Mouse (Mus musculus) neural tube, embryonic 10.5 days (tissue): ENCODE results near the gene Mcm3.

ENCODE experiments used
- DNase-seq: peaks from one replicate; pipeline ENCODE4 v3.0.0-alpha.2; 2017; ENCODE audit warnings: low spot score; ENCODE audit errors: extremely low spot score

The Mcm3 gene

DNA sequence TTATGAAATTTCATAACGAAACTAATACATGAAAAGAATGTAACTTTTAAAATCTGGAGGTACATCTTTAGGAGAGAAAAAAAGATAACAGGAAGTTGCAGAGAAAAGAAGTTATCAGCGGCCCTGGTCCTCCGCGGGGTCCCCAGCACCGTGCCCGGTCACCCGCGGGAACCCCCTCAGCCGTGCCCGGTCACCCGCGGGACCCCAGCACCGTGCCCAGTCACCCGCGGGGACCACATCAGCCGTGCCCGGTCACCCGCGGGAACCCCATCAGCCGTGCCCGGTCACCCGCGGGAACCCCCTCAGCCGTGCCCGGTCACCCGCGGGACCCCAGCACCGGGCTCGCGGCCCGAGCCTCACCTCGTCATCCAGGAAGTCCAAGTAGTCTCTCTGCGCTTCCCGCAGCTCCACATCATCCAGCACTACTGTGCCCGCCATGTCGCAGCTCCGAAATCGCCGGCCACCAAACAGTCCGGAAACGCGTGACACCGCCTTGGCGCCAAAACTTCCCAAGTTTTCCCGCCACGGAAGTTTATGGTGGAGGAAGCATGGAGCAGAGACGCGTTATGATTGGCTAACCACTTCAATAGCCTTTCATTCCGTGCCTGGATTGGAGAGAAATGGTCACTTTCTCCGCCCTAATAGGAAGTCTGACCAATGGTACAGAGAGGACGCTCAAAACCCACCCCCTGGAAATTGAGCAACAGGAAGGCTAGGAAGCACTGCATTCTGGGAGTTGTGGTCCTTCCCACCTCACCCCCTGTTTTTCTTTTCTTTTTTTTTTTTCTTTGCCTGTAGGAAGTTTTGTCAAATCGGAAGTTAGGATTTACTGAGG, at the start of gene Mcm3:
Gene Mcm3, minus strand, starts transcription at position 542 of the 835 bp plus-strand sequence.
- peak; percentile 93 for DNase-seq

- peak; percentile 17 for DNase-seq
Measured at GRCm38 (mm10) chr1:20868036-20868435, 47.9 kb upstream of the Mcm3 start.

GRCm38 (mm10) chr1:20867241-20867902, 47.3 kb upstream of the Mcm3 start:
- peak; percentile 34 for DNase-seq

DNA sequence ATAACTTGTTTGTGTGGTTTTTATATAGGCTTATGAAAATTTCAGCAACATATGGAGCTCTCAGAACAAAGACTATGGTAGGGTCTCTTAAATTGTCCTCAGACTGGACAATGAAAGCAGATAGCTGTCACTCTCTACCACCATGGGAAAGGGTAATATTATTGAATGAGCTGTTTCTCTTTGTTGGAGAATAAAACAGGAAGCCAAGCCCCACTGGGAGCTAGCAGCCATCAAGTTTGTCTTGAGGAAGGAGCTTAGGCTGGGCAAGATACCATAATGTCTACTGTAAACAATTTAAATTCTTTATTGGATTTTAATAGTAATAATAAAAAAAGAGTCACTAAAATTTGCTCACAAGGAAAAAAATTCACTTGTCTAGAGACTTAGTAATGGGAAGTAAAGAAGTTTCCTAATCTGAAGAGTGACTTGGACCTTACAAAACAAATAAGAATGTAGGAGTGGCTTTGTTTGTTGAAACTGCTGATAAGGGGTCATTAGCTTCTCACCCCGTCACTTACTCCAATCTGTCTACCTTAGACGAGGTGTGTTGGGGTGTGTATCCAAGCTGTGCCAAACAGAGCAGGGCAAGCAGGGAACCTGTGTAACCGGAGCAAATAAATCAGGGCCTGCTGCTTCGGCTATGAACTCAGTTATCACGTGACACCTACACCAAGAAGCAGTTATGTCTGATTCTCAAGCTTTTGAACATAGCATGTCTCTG, 43.5 kb upstream of the Mcm3 start:
- no peak for DNase-seq

- no peak for DNase-seq
Measured at GRCm38 (mm10) chr1:20861865-20862264, 41.8 kb upstream of the Mcm3 start.

DNA sequence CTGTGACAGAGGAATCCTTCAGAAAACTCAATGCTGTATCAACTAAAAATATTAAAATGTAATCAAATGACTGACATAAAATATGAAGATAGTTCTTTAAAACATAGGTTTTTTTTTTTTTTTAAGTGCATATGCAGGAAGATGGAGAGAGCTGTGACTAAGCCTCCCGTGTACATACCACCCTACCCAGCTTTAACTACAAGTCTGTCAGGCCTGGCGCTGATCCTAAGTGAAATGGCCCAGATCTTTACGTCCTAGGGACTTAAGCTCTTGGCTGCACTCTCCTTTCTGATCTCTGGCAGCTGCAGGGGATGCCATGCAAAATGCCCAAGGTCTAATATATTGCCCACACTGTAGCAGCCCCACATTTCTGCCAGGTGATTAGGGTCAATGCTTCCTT, 40.7 kb upstream of the Mcm3 start:
- no peak for DNase-seq

DNA sequence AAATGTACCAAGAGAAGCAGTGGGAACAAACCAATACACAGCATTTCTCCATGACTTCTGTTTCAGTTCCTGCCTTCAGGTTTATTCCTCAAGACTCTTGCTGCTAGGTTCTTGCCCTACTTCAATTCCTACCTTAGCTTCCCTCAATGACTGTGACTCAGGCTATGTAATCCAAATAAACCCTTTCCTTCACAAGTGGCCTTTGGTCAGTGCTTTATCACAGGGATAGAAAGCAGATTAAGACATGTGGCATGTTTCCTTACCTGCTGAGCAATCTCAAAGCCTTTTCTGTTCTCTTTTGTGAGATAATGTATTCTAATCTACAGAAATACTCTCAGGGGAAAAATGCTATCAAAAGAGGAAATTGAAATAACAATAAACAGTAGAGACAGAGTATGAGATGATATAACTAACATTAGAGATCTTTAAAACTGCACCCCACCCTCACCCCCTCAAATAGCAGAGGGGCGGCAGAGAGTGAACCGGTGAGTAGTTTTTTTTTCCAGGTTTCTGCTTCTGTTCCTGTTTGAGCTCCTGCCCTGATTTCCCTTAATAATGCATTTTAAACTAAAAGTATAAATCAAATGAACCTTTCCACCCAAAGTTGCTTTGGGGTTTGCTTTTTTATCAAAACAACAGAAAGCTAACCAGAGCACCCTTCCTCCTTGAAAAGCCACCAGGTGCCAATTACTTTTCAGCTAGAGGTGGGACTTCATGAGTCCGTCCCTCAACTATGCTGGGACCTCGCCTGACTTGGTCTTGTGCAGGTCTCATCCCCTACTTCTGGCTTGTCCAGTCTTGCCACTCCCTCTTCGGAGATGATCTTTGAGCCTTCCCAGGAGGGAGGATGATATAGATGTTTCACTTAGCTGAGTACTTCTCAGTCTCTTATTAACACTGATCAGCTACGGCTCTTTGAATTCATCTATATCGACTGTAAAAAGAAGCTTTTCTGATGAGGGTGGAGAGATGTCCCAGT, 37.1 kb upstream of the Mcm3 start:
- DNase-seq, result no peak

GRCm38 (mm10) chr1:20839911-20840310, 19.8 kb upstream of the Mcm3 start:
- DNase-seq, result no peak

DNA sequence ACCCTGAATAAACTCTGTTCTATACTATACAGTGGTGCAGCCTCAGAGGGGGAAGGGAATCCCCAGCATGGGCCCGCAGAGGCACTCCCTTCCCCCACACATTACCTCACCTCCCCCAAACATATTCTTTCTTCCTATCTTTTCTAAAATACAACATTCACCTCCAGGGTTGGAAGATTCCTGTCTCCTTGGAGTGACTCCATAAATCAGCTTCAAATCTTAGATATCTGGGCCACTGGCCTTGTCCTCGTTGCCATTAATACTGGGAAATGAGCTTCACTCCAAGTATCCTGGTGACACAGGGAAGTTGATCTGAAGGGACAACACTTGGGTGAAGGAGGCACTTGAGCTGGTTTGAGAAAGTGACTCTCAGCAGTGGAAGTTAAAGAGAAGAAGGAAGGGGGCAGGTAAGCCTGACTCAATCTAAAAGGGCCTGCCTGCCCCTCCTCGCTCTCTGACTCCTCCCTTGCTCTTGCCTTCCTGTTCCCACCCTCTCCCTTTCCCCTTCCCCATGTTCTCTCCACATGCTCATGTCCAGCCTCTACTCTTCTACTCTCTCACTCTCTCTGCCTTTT, 16.5 kb upstream of the Mcm3 start:
- DNase-seq, result no peak

- no peak for DNase-seq
Measured at GRCm38 (mm10) chr1:20833141-20833511, 13.0 kb upstream of the Mcm3 start.

GRCm38 (mm10) chr1:20832473-20833140, 12.5 kb upstream of the Mcm3 start:
- no peak for DNase-seq

DNA sequence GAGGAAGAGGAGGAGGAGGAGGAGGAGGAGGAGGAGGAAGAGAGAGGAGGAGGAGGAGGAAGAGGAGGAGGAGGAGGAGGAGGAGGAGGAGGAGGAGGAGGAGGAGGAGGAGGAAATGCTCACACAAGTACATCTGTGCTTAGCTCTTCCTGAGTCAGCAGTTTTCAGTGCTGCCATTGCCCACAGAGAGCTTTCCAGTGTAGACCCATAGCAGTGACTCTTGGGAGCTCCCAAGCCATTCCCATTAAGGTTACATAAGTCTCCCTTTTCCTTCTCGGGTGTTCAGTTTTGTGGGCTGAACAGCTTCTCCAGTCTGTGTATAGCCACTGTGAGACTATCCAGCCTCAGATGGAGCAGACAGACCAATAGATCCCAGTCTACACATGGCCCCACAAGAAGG, 10.4 kb upstream of the Mcm3 start:
- no peak for DNase-seq

GRCm38 (mm10) chr1:20828061-20828460, 7.9 kb upstream of the Mcm3 start:
- no peak for DNase-seq

DNA sequence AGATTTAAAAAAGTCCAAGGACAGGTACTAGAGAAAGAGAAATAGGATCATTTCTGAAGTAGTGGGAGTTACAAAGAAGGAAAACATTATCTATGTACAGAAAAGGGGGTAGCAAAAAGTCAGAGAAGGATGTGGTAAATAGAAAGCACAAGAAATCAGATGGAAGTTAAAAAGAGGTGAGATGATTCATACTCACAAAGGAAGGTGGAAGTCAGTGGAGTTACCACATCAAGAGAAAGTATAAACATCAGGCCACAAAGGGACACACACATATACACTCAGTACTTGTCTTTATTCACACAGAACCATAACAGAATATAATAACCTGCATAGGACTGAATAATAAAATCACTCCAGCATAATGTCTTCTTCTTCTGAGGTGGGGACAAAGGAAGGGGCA, 4.9 kb upstream of the Mcm3 start:
- DNase-seq, result no peak

DNA sequence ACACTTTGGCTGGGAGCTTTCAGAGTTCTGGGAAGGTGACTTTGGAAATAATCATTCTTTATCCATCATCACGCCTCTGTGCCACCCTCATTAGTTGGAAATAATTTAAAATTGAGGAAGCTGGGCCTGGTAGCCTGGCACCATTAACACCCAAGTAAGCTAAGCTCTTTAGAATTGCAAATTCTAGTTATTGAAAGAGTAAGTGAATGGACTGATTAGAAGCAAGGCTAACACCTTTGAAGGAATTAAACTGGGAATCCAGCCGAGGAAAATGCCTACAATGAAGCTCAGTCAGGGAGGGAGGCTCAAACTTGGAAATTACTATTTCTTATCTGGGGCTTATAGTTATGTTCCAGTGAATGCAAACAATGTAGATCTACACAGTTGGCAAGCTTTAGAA, 3.8 kb upstream of the Mcm3 start:
- DNase-seq, result no peak

GRCm38 (mm10) chr1:20823471-20823870, 3.4 kb upstream of the Mcm3 start:
- DNase-seq, result no peak

- no peak for DNase-seq
Measured at GRCm38 (mm10) chr1:20820959-20821358, 847 bp upstream of the Mcm3 start.

GRCm38 (mm10) chr1:20817596-20817995, 2.5 kb downstream of the Mcm3 start:
- no peak for DNase-seq

DNA sequence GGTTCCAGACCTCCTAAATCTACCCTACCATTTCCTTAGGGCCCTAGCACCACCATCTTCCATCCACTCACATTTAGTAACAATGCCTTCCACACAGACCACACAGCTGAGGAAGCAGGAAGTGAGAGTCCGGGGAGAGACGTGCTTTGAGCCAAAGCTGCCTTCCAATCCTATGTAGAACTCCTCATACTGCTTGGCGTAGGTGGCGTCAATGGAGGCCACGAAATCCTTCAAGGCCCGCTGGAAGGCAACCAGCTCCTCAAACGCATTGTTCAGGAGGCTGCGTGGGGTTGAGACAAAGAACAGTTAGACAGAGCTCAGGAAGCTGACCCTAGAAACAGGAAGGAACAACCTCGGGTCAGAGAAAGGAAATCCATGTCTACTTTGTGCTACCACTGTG, 2.9 kb downstream of the Mcm3 start:
- DNase-seq, result no peak

DNA sequence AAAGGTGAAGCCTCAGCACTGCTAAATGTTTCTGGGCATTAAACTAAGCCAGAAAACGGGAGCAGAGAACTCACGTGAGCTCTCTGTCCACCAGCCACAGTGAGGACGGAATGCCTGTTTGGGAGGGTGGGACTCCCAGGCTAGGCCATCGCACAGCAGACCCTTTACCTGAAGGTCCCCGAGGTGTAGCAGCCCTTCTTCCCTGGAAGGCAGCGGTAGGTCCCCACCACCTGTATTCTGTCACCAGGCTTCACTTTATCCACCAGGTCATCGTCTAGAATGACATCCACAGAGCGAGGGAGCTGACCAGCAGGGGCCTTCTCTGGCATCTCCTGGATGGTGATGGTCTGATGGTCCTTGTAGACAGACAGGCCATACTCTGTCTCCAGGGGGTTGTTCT, 5.6 kb downstream of the Mcm3 start:
- no peak for DNase-seq
